Mouse (Mus musculus): Measurements from ENCODE around the gene Adap1. TPM values are rescaled to one million over a fixed set of nuclear protein-coding genes. Genes with fewer than 3 reads are reported as not detected.
A peak's percentile ranks its signal among the peaks of the same experiment; 100 is the strongest.

The Adap1 gene
- polyA plus RNA-seq (2012; rRNA removed) = 23.2 and 29.5 TPM in 2 replicates

GRCm38 (mm10) chr5:139325395-139325966, at the start of gene Adap1:
Gene Adap1 (minus strand): TSS chr5:139325622.
- peak in 1 of 2 experiments; percentile 70 for DNase-seq (ENCODE audit: low read depth in 1 of 2, low spot score in 2 of 2)
- peak within 1 kb of the TSS; percentile 50 for H3K27ac ChIP-seq (ENCODE audit: insufficient read depth, low read length)

GRCm38 (mm10) chr5:139374841-139375240, 49.4 kb upstream of the Adap1 start:
- Histone ChIP-seq H3K27me3 (ENCODE audit: control insufficient read depth, insufficient read depth, low read length) (no peaks in the 10 kb centered on the region), H3K36me3 (ENCODE audit: control insufficient read depth, insufficient read depth, low read length) (no peaks in the 10 kb centered on the region), H3K4me3 (ENCODE audit: extremely low read depth, insufficient read depth, insufficient read length) (no peak overlapping the region), H3K27ac (ENCODE audit: insufficient read depth, low read length) (no peak overlapping the region), H3K4me1 (ENCODE audit: control insufficient read depth, insufficient read depth, insufficient read length) (peaks cover 26% of the 10 kb centered on the region; the same call in 1 of the 2 replicates)
- WGBS = 90% methylated on average over 2 of the region's 2 CpGs
- TF ChIP-seq CTCF (IDR thresholded peaks at IDR 0.05; ENCODE audit: extremely low read depth, insufficient read depth, insufficient read length, insufficient replicate concordance) (no peak), POLR2A (IDR thresholded peaks at IDR 0.05; ENCODE audit: low read depth, low read length) (no peak)
- no peak for DNase-seq (ENCODE audit: low read depth in 1 of 2, low spot score in 2 of 2)

More at GRCm38 (mm10) chr5:139325395-139325966, at the start of gene Adap1:
- Histone ChIP-seq H3K4me3 (ENCODE audit: extremely low read depth, insufficient read depth, insufficient read length) (peak within 1 kb of the TSS; percentile 69; the same call in 1 of the 2 replicates), H3K36me3 (ENCODE audit: control insufficient read depth, insufficient read depth, low read length) (no peaks in the 10 kb centered on the region), H3K4me1 (ENCODE audit: control insufficient read depth, insufficient read depth, insufficient read length) (peaks cover 2% of the 10 kb centered on the region; the same call in 1 of the 2 replicates), H3K27me3 (ENCODE audit: control insufficient read depth, insufficient read depth, low read length) (no peaks in the 10 kb centered on the region)
- WGBS = 6% methylated on average over 58 of the region's 61 CpGs
- TF ChIP-seq CTCF (IDR thresholded peaks at IDR 0.05; ENCODE audit: extremely low read depth, insufficient read depth, insufficient read length, insufficient replicate concordance) (peak; percentile 70), POLR2A (IDR thresholded peaks at IDR 0.05; ENCODE audit: low read depth, low read length) (no peak)

GRCm38 (mm10) chr5:139373889-139374444, 48.5 kb upstream of the Adap1 start:
- DNase-seq (ENCODE audit: low read depth in 1 of 2, low spot score in 2 of 2) = no peak
- Histone ChIP-seq H3K27me3 (ENCODE audit: control insufficient read depth, insufficient read depth, low read length) (no peaks in the 10 kb centered on the region), H3K36me3 (ENCODE audit: control insufficient read depth, insufficient read depth, low read length) (no peaks in the 10 kb centered on the region), H3K4me3 (ENCODE audit: extremely low read depth, insufficient read depth, insufficient read length) (no peak overlapping the region), H3K4me1 (ENCODE audit: control insufficient read depth, insufficient read depth, insufficient read length) (peaks cover 26% of the 10 kb centered on the region; the same call in 1 of the 2 replicates), H3K27ac (ENCODE audit: insufficient read depth, low read length) (no peak overlapping the region)
- WGBS = 66% methylated on average over 6 of the region's 6 CpGs
- TF ChIP-seq CTCF (IDR thresholded peaks at IDR 0.05; ENCODE audit: extremely low read depth, insufficient read depth, insufficient read length, insufficient replicate concordance) (no peak), POLR2A (IDR thresholded peaks at IDR 0.05; ENCODE audit: low read depth, low read length) (no peak)

GRCm38 (mm10) chr5:139373126-139373525, 47.7 kb upstream of the Adap1 start:
- no peak for DNase-seq (ENCODE audit: low read depth in 1 of 2, low spot score in 2 of 2)
- Histone ChIP-seq H3K27ac (ENCODE audit: insufficient read depth, low read length) (no peak overlapping the region), H3K27me3 (ENCODE audit: control insufficient read depth, insufficient read depth, low read length) (no peaks in the 10 kb centered on the region), H3K4me1 (ENCODE audit: control insufficient read depth, insufficient read depth, insufficient read length) (peaks cover 31% of the 10 kb centered on the region; the same call in 1 of the 2 replicates), H3K36me3 (ENCODE audit: control insufficient read depth, insufficient read depth, low read length) (no peaks in the 10 kb centered on the region), H3K4me3 (ENCODE audit: extremely low read depth, insufficient read depth, insufficient read length) (no peak overlapping the region)
- TF ChIP-seq POLR2A (IDR thresholded peaks at IDR 0.05; ENCODE audit: low read depth, low read length) = no peak
- no peak for TF ChIP-seq CTCF (IDR thresholded peaks at IDR 0.05; ENCODE audit: extremely low read depth, insufficient read depth, insufficient read length, insufficient replicate concordance)
- WGBS = 63% methylated on average over 3 of the region's 3 CpGs

- no peak for TF ChIP-seq CTCF (IDR thresholded peaks at IDR 0.05; ENCODE audit: extremely low read depth, insufficient read depth, insufficient read length, insufficient replicate concordance)
- peak; percentile 85 for TF ChIP-seq POLR2A (IDR thresholded peaks at IDR 0.05; ENCODE audit: low read depth, low read length)
- Histone ChIP-seq H3K4me1 (ENCODE audit: control insufficient read depth, insufficient read depth, insufficient read length) (peaks cover 33% of the 10 kb centered on the region), H3K36me3 (ENCODE audit: control insufficient read depth, insufficient read depth, low read length) (no peaks in the 10 kb centered on the region), H3K27ac (ENCODE audit: insufficient read depth, low read length) (peak overlapping the region; percentile 91), H3K4me3 (ENCODE audit: extremely low read depth, insufficient read depth, insufficient read length) (peak overlapping the region; percentile 89), H3K27me3 (ENCODE audit: control insufficient read depth, insufficient read depth, low read length) (no peaks in the 10 kb centered on the region)
- 2% methylated on average over 39 of the region's 39 CpGs for WGBS
- DNase-seq (ENCODE audit: low read depth in 1 of 2, low spot score in 2 of 2) = peak; percentile 80 to 89
Measured at GRCm38 (mm10) chr5:139371631-139372401, 46.4 kb upstream of the Adap1 start.

- peaks cover 40% of the 10 kb centered on the region for H3K4me1 ChIP-seq (ENCODE audit: control insufficient read depth, insufficient read depth, insufficient read length)
- TF ChIP-seq POLR2A (IDR thresholded peaks at IDR 0.05; ENCODE audit: low read depth, low read length) (no peak), CTCF (IDR thresholded peaks at IDR 0.05; ENCODE audit: extremely low read depth, insufficient read depth, insufficient read length, insufficient replicate concordance) (no peak)
- no peak for DNase-seq (ENCODE audit: low read depth in 1 of 2, low spot score in 2 of 2)
- peak overlapping the region; percentile 91 for H3K27ac ChIP-seq (ENCODE audit: insufficient read depth, low read length)
- H3K27me3 ChIP-seq (ENCODE audit: control insufficient read depth, insufficient read depth, low read length) = no peaks in the 10 kb centered on the region
- peak overlapping the region; percentile 89; the same call in 1 of the 2 replicates for H3K4me3 ChIP-seq (ENCODE audit: extremely low read depth, insufficient read depth, insufficient read length)
- no peaks in the 10 kb centered on the region for H3K36me3 ChIP-seq (ENCODE audit: control insufficient read depth, insufficient read depth, low read length)
- 77% methylated on average over 5 of the region's 5 CpGs for WGBS
Measured at GRCm38 (mm10) chr5:139371118-139371517, 45.7 kb upstream of the Adap1 start.
